Mouse (Mus musculus) bone marrow, adult 2 months (tissue): ENCODE data around the gene Map3k13. TPM values are rescaled to one million over a fixed set of nuclear protein-coding genes. Genes with fewer than 3 reads are reported as not detected.

ENCODE experiments used
- H3K27ac ChIP-seq: fragments of 200-500 bp; 2 replicates; pipeline ENCODE4 v1.5.1; 2012; ENCODE audit warnings: low read depth, mild to moderate bottlenecking, control low read depth, inconsistent platforms, low read length; ENCODE audit not compliant: control insufficient read depth, poor library complexity, insufficient read depth
- H3K4me1 ChIP-seq: fragments of 200-500 bp; 2 replicates; pipeline ENCODE4 v1.6.1; 2011; ENCODE audit warnings: low read length; ENCODE audit not compliant: control insufficient read depth, insufficient read depth
- H3K4me3 ChIP-seq: fragments of 200-500 bp; replicated peaks from 2 replicates; pipeline ENCODE3; 2011; ENCODE audit warnings: mild to moderate bottlenecking, low read depth, low read length, control low read depth; ENCODE audit not compliant: control insufficient read depth
- CTCF ChIP-seq: fragments of 200-500 bp; IDR thresholded peaks from 2 replicates; pipeline ENCODE4 v1.5.1; 2011; ENCODE audit warnings: low read length, control low read depth; ENCODE audit not compliant: control insufficient read depth, insufficient read depth
- POLR2A ChIP-seq: fragments of 200-500 bp; IDR thresholded peaks from 2 replicates; pipeline ENCODE4 v1.6.1; 2011; ENCODE audit warnings: low read depth, mild to moderate bottlenecking, control low read depth, low read length, borderline replicate concordance; ENCODE audit not compliant: control insufficient read depth
- WGBS: fragments of 180-500 bp; shearing (Covaris S2); methylation state at CpG from one replicate; pipeline ENCODE4 v1.1.7; 2018; 5-methylcytosine and 5-hydroxymethylcytosine counted together
- polyA plus RNA-seq: library from polyadenylated mRNA; stranded (reverse); fragments of >200 nt; gene quantifications from 2 replicates; pipeline ENCODE4 v1.2.4, GENCODE M21; 2011; ENCODE audit warnings: low replicate concordance; ENCODE audit not compliant: missing spikeins, insufficient read depth, insufficient read length

Map3k13 gene
- polyA plus RNA-seq, 1 experiment, result 0.52 TPM

DNA sequence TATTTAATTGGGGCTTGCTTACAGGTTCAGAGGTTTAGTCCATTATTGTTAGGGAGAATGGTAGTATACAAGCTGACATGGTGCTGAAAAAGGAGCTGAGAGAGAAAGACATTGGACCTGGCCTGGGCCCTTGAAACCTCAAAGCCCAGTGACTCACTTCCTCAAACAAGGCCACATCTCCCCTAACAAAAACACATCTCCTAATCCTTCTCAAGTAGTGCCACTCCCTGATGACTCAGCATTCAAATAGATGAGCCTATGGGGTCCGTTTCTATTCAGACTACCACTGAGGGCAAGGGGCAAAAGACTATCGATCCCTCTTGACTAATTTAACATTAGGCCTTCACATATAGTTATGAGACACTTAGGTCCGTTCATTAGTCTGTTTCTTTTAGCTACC, 68.3 kb downstream of the Map3k13 start:
- Histone ChIP-seq H3K4me3 (no peak overlapping the region), H3K27ac (no peak overlapping the region), H3K4me1 (no peaks in the 10 kb centered on the region)
- no peak for TF ChIP-seq POLR2A
- TF ChIP-seq CTCF, result no peak
- WGBS, result 73% methylated on average over 3 of the region's 3 CpGs

DNA sequence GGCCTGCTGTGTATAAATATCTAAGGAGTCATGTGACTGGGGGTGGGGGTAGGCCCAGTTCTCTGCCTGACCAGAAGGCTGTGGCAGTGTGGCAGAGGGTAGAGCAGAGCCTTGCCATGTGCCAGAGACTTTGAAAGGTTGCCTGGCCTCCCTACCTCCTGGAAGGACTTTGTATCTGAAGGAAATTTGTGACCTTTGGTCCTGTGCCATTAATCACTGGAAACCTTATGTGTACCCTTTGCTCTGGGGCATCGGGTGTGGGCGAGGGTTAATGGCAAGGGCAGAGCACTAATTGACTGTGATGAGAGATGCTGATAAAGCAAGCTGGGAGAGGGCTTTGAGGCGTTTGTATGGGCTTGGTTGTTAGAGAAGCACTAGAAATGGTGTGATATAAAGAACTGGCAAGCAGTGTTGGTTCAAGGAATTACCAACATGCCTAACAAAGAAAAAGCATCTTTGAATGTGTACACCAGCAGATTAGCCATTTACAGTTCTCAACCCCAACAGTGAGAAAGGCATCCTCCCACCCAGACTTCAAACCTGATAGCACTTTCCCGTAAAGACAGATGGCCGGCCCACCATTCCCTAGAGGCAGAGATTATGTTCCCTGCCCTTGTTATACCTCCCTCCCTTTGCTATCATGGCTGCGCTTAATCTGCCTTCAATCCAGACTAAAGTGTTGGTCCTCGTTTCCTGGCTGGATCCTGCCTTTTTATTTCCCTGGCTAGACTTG, 71.3 kb downstream of the Map3k13 start:
- no peak overlapping the region for H3K4me3 ChIP-seq
- H3K4me1 ChIP-seq, result no peaks in the 10 kb centered on the region
- H3K27ac ChIP-seq, result no peak overlapping the region
- WGBS, result 74% methylated on average over 7 of the region's 7 CpGs
- TF ChIP-seq POLR2A (no peak), CTCF (no peak)

DNA sequence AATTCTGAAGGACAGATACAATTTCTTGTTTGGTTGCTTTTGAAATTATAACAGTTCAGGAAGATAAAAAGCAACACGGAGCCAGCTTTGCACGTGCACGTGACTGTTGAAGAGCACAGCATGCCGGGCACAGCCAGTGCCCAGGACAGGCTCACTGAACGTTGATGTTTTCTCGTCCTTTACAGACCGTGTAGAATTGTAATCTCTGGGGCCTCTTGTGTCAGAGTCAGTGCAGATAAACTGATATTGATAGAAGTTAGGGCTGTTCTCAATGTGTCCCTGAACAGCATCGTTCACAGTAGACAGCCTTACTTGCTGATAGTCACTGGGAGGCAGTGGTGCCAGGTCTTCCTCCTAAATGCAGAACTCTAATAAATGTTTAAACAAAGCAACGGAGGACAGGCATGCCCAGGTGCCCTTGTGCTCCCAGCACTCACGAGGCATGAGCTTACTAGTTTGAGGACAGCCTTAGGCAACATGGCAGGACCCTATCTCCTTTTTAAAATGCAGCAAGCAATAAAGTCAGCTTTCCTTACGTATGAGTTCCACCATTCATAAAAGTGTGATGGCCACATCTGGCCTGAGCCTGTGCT, 71.9 kb downstream of the Map3k13 start:
- H3K4me3 ChIP-seq, result no peak overlapping the region
- 79% methylated on average over 11 of the region's 11 CpGs for WGBS
- H3K27ac ChIP-seq, result no peak overlapping the region
- no peaks in the 10 kb centered on the region for H3K4me1 ChIP-seq
- TF ChIP-seq POLR2A (no peak), CTCF (no peak)

DNA sequence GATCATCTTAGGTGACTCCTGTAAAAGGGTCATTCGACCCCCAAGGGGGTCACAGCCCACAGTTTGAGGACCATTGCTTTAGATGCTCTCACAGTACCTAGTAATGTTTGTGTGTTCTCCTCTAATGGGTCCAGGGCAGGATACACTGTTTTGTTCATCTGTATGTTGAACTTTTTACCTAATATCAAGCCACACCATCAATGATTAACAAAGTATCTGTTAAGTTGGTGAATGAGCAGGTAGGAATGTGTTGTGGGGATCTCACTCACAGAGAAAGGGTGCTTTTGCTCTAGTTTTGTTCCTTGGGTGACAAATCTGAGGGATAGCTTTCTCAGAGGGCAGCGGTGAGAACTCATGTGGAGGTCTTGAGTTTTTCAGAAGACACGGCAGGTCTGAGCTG, 73.6 kb downstream of the Map3k13 start:
- Histone ChIP-seq H3K27ac (no peak overlapping the region), H3K4me3 (no peak overlapping the region), H3K4me1 (no peaks in the 10 kb centered on the region)
- 74% methylated on average over 3 of the region's 3 CpGs for WGBS
- TF ChIP-seq CTCF (no peak), POLR2A (no peak)

DNA sequence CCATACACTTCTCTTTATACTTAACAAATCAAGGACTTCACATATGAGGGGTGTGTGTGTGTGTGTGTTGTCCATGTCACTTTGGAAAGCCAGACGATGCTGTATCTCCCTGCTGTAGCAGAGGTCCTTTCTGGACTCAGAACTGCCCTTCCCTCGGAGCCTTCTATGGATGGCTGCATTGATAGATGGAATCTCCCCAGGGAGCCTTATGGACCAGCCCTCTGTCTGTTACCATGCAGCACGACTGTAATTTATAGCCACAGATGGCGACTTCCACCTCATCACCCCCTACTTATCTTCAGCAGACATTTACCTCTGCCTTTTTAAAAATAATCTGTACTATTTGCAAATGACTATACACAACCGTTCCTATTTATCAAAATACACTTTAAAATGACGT, 74.5 kb downstream of the Map3k13 start:
- H3K4me1 ChIP-seq, result no peaks in the 10 kb centered on the region
- no peak for TF ChIP-seq CTCF
- TF ChIP-seq POLR2A, result no peak
- WGBS, result 64% methylated on average over 6 of the region's 6 CpGs
- no peak overlapping the region for H3K27ac ChIP-seq
- H3K4me3 ChIP-seq, result no peak overlapping the region

DNA sequence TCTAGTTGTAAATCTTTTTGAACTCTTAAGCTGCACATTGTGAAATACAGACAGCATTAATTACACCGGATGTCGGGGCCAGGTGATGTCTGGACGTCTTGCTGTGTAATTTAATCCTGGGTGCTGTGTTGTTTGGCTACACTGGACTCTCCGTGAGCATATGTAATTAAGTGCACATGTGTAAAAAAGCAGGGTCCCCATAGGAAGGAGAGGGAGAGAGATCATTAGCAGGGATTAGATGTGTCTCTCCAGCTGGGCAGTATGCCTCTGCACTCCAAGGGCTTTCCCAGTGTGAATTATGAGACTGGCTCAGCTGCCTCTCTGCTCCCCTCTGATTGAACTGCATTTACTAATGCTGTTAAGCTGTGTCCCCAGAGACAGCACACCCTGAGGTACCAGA, 75.7 kb downstream of the Map3k13 start:
- WGBS, result 82% methylated on average over 4 of the region's 4 CpGs
- Histone ChIP-seq H3K4me3 (no peak overlapping the region), H3K4me1 (no peaks in the 10 kb centered on the region), H3K27ac (no peak overlapping the region)
- TF ChIP-seq POLR2A (no peak), CTCF (no peak)

DNA sequence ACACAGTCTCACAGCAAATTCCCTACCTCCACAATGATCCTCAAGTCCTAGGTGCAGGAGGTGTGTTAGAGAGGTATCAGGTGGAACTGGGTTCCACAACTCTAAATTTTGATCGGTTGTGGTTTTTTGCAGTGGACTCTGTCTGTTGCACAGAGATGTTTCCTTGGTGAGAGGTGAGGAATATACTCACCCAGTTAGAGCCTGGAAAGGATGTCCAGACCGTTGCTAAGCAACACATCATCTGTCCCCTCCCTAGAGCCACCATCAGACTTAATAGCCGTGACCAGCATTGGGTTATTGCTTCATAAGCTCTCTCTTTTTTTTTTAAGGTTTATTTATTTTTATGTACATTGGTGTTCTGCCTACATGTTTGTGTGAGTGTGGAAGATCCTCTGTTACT, 83.6 kb downstream of the Map3k13 start:
- H3K4me3 ChIP-seq, result no peak overlapping the region
- H3K27ac ChIP-seq, result no peak overlapping the region
- no peaks in the 10 kb centered on the region for H3K4me1 ChIP-seq
- TF ChIP-seq CTCF (no peak), POLR2A (no peak)
- 80% methylated on average over 3 of the region's 3 CpGs for WGBS

DNA sequence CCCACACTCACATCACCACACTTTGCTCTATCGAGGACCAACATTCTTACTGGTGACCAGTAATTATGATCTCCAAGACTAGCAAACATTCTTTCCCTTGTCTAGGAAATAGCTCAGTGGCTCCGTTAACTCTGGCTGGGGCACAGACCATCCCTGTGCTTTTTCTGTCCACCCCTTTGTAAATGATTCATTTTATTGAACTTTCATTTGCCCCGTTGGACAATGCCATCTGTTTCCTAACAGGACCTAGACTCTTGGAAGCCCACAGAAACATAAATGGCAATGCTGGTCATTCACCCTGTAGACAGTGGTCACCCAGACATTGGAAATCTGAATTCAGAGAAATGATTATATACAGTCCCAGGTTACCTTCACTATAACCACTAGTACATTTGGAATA, 84.7 kb downstream of the Map3k13 start:
- Histone ChIP-seq H3K4me1 (no peaks in the 10 kb centered on the region), H3K27ac (no peak overlapping the region), H3K4me3 (no peak overlapping the region)
- no peak for TF ChIP-seq CTCF
- no peak for TF ChIP-seq POLR2A
- 78% methylated on average over 3 of the region's 3 CpGs for WGBS
